Mouse (Mus musculus) heart, adult 2 months (tissue): ENCODE data around the gene Gpx7. TPM values are rescaled to one million over a fixed set of nuclear protein-coding genes. Genes with fewer than 3 reads are reported as not detected.

Source experiments
- DNase-seq, 2 experiments: peaks; one replicate each; pipeline ENCODE4 v3.0.0; 2021
- H3K27ac ChIP-seq: fragments of 200-600 bp; 2 replicates; pipeline ENCODE4 v1.8.1; 2022
- H3K27me3 ChIP-seq: fragments of 200-500 bp; 2 replicates; pipeline ENCODE4 v1.6.1; 2012; ENCODE audit warnings: mild to moderate bottlenecking, low read length, inconsistent platforms, mixed read lengths; ENCODE audit not compliant: control insufficient read depth, insufficient read depth
- H3K36me3 ChIP-seq: fragments of 200-500 bp; 2 replicates; pipeline ENCODE4 v1.6.1; 2012; ENCODE audit warnings: low read length, inconsistent platforms; ENCODE audit not compliant: control insufficient read depth, insufficient read depth
- H3K4me1 ChIP-seq: fragments of 200-500 bp; 2 replicates; pipeline ENCODE4 v1.6.1; 2011; ENCODE audit warnings: low read length; ENCODE audit not compliant: control insufficient read depth, insufficient read depth
- H3K4me3 ChIP-seq: fragments of 200-600 bp; 2 replicates; pipeline ENCODE4 v1.8.1; 2022
- H3K79me2 ChIP-seq: fragments of 200-500 bp; replicated peaks from 2 replicates; pipeline ENCODE4 v1.6.1; 2012; ENCODE audit warnings: mild to moderate bottlenecking, inconsistent platforms, low read length, moderate library complexity, mixed read lengths; ENCODE audit not compliant: control insufficient read depth, insufficient read depth
- H3K9ac ChIP-seq: fragments of 200-500 bp; 2 replicates; pipeline ENCODE4 v1.6.1; 2012; ENCODE audit warnings: low read depth, mild to moderate bottlenecking, control low read depth, inconsistent platforms, low read length, mixed read lengths
- CTCF ChIP-seq: fragments of 200-600 bp; IDR thresholded peaks from 2 replicates; pipeline ENCODE4 v1.8.1; 2022; ENCODE audit warnings: antibody characterized with exemption, mild to moderate bottlenecking, moderate library complexity
- EP300 ChIP-seq: fragments of 200-500 bp; IDR thresholded peaks from 2 replicates; pipeline ENCODE4 v1.6.1; 2011; ENCODE audit warnings: low read depth, low read length, control low read depth; ENCODE audit not compliant: insufficient read depth
- POLR2A ChIP-seq: fragments of 200-500 bp; IDR thresholded peaks from 2 replicates; pipeline ENCODE4 v1.6.1; 2011; ENCODE audit warnings: mild to moderate bottlenecking, low read depth, low read length, control low read depth; ENCODE audit not compliant: insufficient read depth
- WGBS: fragments of 180-500 bp; shearing (Covaris S2); methylation state at CpG from one replicate; pipeline ENCODE4 v1.1.7; 2018; 5-methylcytosine and 5-hydroxymethylcytosine counted together
- intact Hi-C: fragments of 180-260 bp; cut with DNase I; formaldehyde crosslinking; loops from one replicate; pipeline ENCODE4 v1.15.1; 2025
- polyA plus RNA-seq: library from polyadenylated mRNA; depleted of rRNA; stranded (reverse); fragments of >200 nt; gene quantifications from 2 replicates; pipeline ENCODE4 v1.2.3, GENCODE M21; 2012
- total RNA-seq, 2 experiments: library from RNA; stranded (reverse); gene quantifications; 2 replicates each; pipeline ENCODE4 v1.2.3; 2021

The Gpx7 gene
- total and polyA plus RNA-seq, 3 experiments, result 5.9 to 14.2 (median 7.7) TPM

DNA sequence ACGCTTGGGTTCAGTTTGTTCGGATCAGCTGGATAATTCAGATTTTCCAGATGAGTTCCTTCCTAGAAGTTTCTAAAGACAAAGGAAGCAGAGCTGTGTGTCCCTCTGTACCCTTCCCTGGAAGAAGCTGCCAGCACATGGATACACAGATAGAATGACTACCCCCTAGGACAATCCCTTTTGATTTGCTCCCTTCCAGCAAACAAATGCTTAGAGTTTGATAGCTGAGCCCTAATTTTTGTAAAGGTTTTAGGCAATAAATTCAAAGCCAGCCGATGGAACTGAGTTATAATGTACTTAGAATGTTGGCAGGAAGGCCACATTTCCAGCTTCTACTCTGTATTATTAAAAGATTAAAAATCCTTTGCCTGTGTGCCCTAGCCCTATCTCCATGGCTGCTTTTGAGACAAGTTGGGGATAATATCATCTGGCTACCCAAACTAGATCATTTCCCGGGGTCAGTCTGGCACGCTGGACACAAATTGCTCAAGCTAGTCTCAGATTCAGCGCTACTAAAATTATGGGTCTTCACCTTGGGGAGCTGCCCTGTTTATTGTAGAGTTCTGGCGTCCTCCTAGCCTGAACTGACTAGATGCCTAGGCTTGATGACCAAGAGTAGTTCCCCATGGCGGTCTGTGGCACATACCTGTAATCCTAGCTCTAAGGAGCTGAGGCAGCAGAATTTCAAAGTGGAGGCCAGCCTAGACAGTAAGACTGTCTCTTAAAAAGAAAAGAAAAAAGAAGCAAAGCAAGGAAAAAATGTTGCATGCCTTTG lies 2.7 kb downstream of the Gpx7 start:
- Histone ChIP-seq H3K27me3 (no peaks in the 10 kb centered on the region), H3K4me3 (no peak overlapping the region), H3K79me2 (no peaks in the 10 kb centered on the region), H3K9ac (no peak overlapping the region), H3K27ac (no peak overlapping the region), H3K36me3 (no peaks in the 10 kb centered on the region), H3K4me1 (peaks cover 4% of the 10 kb centered on the region)
- TF ChIP-seq CTCF (no peak), POLR2A (no peak), EP300 (no peak)
- WGBS, result 88% methylated on average over 8 of the region's 8 CpGs
- intact Hi-C loops, result loop anchor here (2.0 kb wide), 1 partner anchor 55 kb away; the partner anchor contains the start of gene Tut4
- DNase-seq, result no peak

- WGBS, result 80% methylated on average over 10 of the region's 10 CpGs
- H3K36me3 ChIP-seq, result no peaks in the 10 kb centered on the region
- H3K27me3 ChIP-seq, result no peaks in the 10 kb centered on the region
- no peaks in the 10 kb centered on the region for H3K79me2 ChIP-seq
- no peak overlapping the region for H3K4me3 ChIP-seq
- no peak overlapping the region for H3K27ac ChIP-seq
- intact Hi-C loops, result no loop called here
- H3K9ac ChIP-seq, result no peak overlapping the region
- H3K4me1 ChIP-seq, result no peaks in the 10 kb centered on the region; the same call in 1 of the 2 replicates
- no peak for TF ChIP-seq EP300
- TF ChIP-seq POLR2A, result no peak
- TF ChIP-seq CTCF, result no peak
- peak in 1 of 2 experiments; percentile 28 for DNase-seq
These were observed 6.4 kb downstream of the Gpx7 start for GRCm38 (mm10) chr4:108400395-108400794.

DNA sequence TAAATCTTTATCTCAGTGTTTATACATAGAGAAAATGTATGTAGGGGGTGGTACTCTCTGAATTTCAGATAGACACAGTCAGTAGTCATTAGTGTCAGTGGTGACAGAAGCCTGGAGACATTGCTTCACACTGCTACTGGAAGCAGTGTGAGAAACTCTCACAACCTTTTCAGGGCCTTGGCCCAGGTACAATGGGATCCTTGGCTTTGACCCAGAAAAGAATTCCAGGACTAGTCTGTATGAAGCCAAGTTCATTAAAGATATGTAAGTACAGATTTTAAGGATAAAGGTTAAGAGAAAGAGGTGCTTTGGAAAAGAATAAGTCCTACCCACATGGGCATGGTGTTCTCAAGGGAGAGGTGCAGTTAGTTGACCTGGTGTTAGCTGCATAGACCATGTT lies 12.5 kb downstream of the Gpx7 start:
- H3K27ac ChIP-seq, result no peak overlapping the region
- no peak for TF ChIP-seq CTCF
- no peak for TF ChIP-seq POLR2A
- TF ChIP-seq EP300, result no peak
- no peak for DNase-seq
- no peaks in the 10 kb centered on the region for H3K4me1 ChIP-seq
- no peaks in the 10 kb centered on the region for H3K36me3 ChIP-seq
- no peak overlapping the region for H3K4me3 ChIP-seq
- no peak overlapping the region for H3K9ac ChIP-seq
- intact Hi-C loops, result no loop called here
- H3K79me2 ChIP-seq, result no peaks in the 10 kb centered on the region
- no peaks in the 10 kb centered on the region for H3K27me3 ChIP-seq

GRCm38 (mm10) chr4:108392558-108392957 lies 14.2 kb downstream of the Gpx7 start:
- no peak for DNase-seq
- no peaks in the 10 kb centered on the region for H3K4me1 ChIP-seq
- H3K9ac ChIP-seq, result no peak overlapping the region
- H3K36me3 ChIP-seq, result no peaks in the 10 kb centered on the region
- 53% methylated on average over 2 of the region's 2 CpGs for WGBS
- no peak for TF ChIP-seq POLR2A
- TF ChIP-seq EP300, result no peak
- no peak for TF ChIP-seq CTCF
- no peaks in the 10 kb centered on the region for H3K79me2 ChIP-seq
- intact Hi-C loops, result no loop called here
- H3K27me3 ChIP-seq, result no peaks in the 10 kb centered on the region
- H3K27ac ChIP-seq, result no peak overlapping the region
- H3K4me3 ChIP-seq, result no peak overlapping the region

DNA sequence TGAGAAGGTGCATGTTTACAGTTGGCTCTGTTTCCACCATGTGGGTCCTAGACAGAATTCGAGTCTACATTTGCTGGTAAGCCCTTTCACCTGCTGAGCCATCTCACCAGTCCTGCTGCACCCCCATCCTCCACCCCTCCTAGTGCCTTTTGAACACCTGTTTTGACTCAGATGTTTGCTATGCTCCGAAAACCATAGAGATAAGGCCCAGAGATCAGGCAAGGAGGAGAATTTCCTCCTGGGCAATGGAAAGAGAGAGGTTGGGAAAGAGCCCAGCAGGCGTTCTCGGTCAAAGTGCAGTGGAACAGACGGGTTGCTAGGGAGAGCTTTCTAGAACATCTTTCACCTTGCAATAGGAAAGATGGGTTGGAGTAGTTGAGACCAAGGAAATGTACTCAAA lies 15.6 kb downstream of the Gpx7 start:
- TF ChIP-seq CTCF (no peak), EP300 (no peak), POLR2A (no peak)
- Histone ChIP-seq H3K27ac (no peak overlapping the region), H3K9ac (no peak overlapping the region), H3K4me1 (peaks cover 3% of the 10 kb centered on the region; the same call in 1 of the 2 replicates), H3K4me3 (no peak overlapping the region), H3K36me3 (no peaks in the 10 kb centered on the region), H3K79me2 (no peaks in the 10 kb centered on the region), H3K27me3 (no peaks in the 10 kb centered on the region)
- DNase-seq, result no peak
- WGBS, result 65% methylated on average over 5 of the region's 5 CpGs
- intact Hi-C loops, result no loop called here

GRCm38 (mm10) chr4:108388741-108389140 lies 18.0 kb downstream of the Gpx7 start:
- TF ChIP-seq CTCF (no peak), EP300 (no peak), POLR2A (no peak)
- Histone ChIP-seq H3K27ac (no peak overlapping the region), H3K36me3 (no peaks in the 10 kb centered on the region), H3K4me3 (no peak overlapping the region), H3K79me2 (no peaks in the 10 kb centered on the region), H3K9ac (no peak overlapping the region), H3K4me1 (peaks cover 3% of the 10 kb centered on the region; the same call in 1 of the 2 replicates), H3K27me3 (no peaks in the 10 kb centered on the region)
- DNase-seq, result no peak
- intact Hi-C loops, result loop anchor here (5.0 kb wide), 1 partner anchor 74 kb away; no protein-coding TSS in a partner anchor
- 95% methylated on average over 3 of the region's 3 CpGs for WGBS
